Mouse (Mus musculus) liver, embryonic 14.5 days (tissue): ENCODE measurements around the gene Ern2.
A peak's percentile ranks its signal among the peaks of the same experiment; 100 is the strongest.

Experiments used
- CTCF ChIP-seq: IDR thresholded peaks from 2 replicates; pipeline ENCODE4 v1.5.1; 2016; ENCODE audit warnings: antibody characterized with exemption, low read depth, control low read depth
- EP300 ChIP-seq: IDR thresholded peaks from 2 replicates; pipeline ENCODE4 v1.6.1; 2016; ENCODE audit warnings: antibody characterized with exemption, low read depth

- TF ChIP-seq CTCF (peak; percentile 88), EP300 (no peak)
Measured at GRCm38 (mm10) chr7:122189484-122189883, 3.5 kb upstream of the Ern2 start.
